Mouse (Mus musculus) embryonic fibroblast, embryonic 13.5 days (primary cell): ENCODE measurements around the gene Rccd1. TPM values are rescaled to one million over a fixed set of nuclear protein-coding genes. Genes with fewer than 3 reads are reported as not detected.
A peak's percentile ranks its signal among the peaks of the same experiment; 100 is the strongest.

ENCODE experiments used
- H3K27ac ChIP-seq: 2 replicates; pipeline ENCODE4 v1.5.1; 2012; ENCODE audit warnings: low read length, control low read depth, inconsistent platforms; ENCODE audit not compliant: insufficient read depth
- H3K4me1 ChIP-seq: 2 replicates; pipeline ENCODE4 v1.6.1; 2011; ENCODE audit warnings: low read length; ENCODE audit not compliant: control insufficient read depth, insufficient read depth
- H3K4me3 ChIP-seq: 2 replicates; pipeline ENCODE4 v1.5.1; 2011; ENCODE audit warnings: mild to moderate bottlenecking, control low read depth, low read length; ENCODE audit not compliant: insufficient read depth
- CTCF ChIP-seq: IDR thresholded peaks from 2 replicates; pipeline ENCODE4 v1.5.1; 2011; ENCODE audit warnings: mild to moderate bottlenecking, control low read depth, low read length, moderate library complexity, borderline replicate concordance; ENCODE audit not compliant: insufficient read depth
- POLR2A ChIP-seq: IDR thresholded peaks from 2 replicates; pipeline ENCODE4 v1.6.1; 2011; ENCODE audit warnings: low read depth, mild to moderate bottlenecking, control low read depth, low read length, moderate library complexity
- polyA plus RNA-seq: library from polyadenylated mRNA; stranded (reverse); fragments of >200 nt; gene quantifications from 2 replicates; pipeline ENCODE4 v1.2.4, GENCODE M21; 2011; ENCODE audit warnings: low read depth; ENCODE audit not compliant: missing spikeins, insufficient read length

The Rccd1 gene
- polyA plus RNA-seq, 1 experiment: 11.8 TPM

- Histone ChIP-seq H3K4me3 (no peak overlapping the region), H3K4me1 (peaks cover 3% of the 10 kb centered on the region), H3K27ac (no peak overlapping the region)
- TF ChIP-seq POLR2A: no peak
- no peak for TF ChIP-seq CTCF
These were observed 43.8 kb upstream of the Rccd1 start for GRCm38 (mm10) chr7:80368009-80368408.

GRCm38 (mm10) chr7:80367232-80367631, 43.0 kb upstream of the Rccd1 start:
- no peak overlapping the region for H3K4me3 ChIP-seq
- H3K27ac ChIP-seq: no peak overlapping the region
- TF ChIP-seq CTCF (no peak), POLR2A (no peak)
- peaks cover 3% of the 10 kb centered on the region for H3K4me1 ChIP-seq

- TF ChIP-seq POLR2A: no peak
- TF ChIP-seq CTCF: no peak
- H3K27ac ChIP-seq: no peak overlapping the region
- H3K4me3 ChIP-seq: no peak overlapping the region
- H3K4me1 ChIP-seq: peaks cover 3% of the 10 kb centered on the region
These were observed 41.5 kb upstream of the Rccd1 start for GRCm38 (mm10) chr7:80365759-80366158.

- Histone ChIP-seq H3K27ac (no peak overlapping the region), H3K4me1 (no peaks in the 10 kb centered on the region), H3K4me3 (no peak overlapping the region)
- TF ChIP-seq POLR2A: no peak
- no peak for TF ChIP-seq CTCF
These were observed 36.2 kb upstream of the Rccd1 start for GRCm38 (mm10) chr7:80360435-80360834.

GRCm38 (mm10) chr7:80358039-80358438, 33.8 kb upstream of the Rccd1 start:
- TF ChIP-seq CTCF (no peak), POLR2A (no peak)
- no peak overlapping the region for H3K4me3 ChIP-seq
- no peak overlapping the region for H3K27ac ChIP-seq
- no peaks in the 10 kb centered on the region for H3K4me1 ChIP-seq

- TF ChIP-seq CTCF (no peak), POLR2A (no peak)
- Histone ChIP-seq H3K27ac (no peak overlapping the region), H3K4me3 (no peak overlapping the region), H3K4me1 (no peaks in the 10 kb centered on the region)
These were observed 32.9 kb upstream of the Rccd1 start for GRCm38 (mm10) chr7:80357156-80357555.

GRCm38 (mm10) chr7:80356351-80356750, 32.1 kb upstream of the Rccd1 start:
- TF ChIP-seq CTCF (no peak), POLR2A (no peak)
- no peak overlapping the region for H3K4me3 ChIP-seq
- no peaks in the 10 kb centered on the region for H3K4me1 ChIP-seq
- H3K27ac ChIP-seq: no peak overlapping the region

- Histone ChIP-seq H3K27ac (no peak overlapping the region), H3K4me1 (peaks cover 5% of the 10 kb centered on the region; the same call in 1 of the 2 replicates), H3K4me3 (no peak overlapping the region)
- TF ChIP-seq POLR2A: no peak
- TF ChIP-seq CTCF: no peak
These were observed 28.7 kb upstream of the Rccd1 start for GRCm38 (mm10) chr7:80352920-80353319.

GRCm38 (mm10) chr7:80350808-80351207, 26.6 kb upstream of the Rccd1 start:
- TF ChIP-seq POLR2A (no peak), CTCF (no peak)
- Histone ChIP-seq H3K4me1 (peaks cover 13% of the 10 kb centered on the region), H3K4me3 (no peak overlapping the region), H3K27ac (no peak overlapping the region)

- Histone ChIP-seq H3K4me1 (peaks cover 13% of the 10 kb centered on the region), H3K4me3 (no peak overlapping the region), H3K27ac (0 out of 2 replicates have a peak overlapping the region, but pooled peaks have one; percentile 25)
- TF ChIP-seq CTCF (no peak), POLR2A (no peak)
These were observed 23.7 kb upstream of the Rccd1 start for GRCm38 (mm10) chr7:80347670-80348586.

- no peak overlapping the region for H3K4me3 ChIP-seq
- H3K4me1 ChIP-seq: peaks cover 13% of the 10 kb centered on the region
- TF ChIP-seq CTCF (no peak), POLR2A (no peak)
- H3K27ac ChIP-seq: no peak overlapping the region
These were observed 22.6 kb upstream of the Rccd1 start for GRCm38 (mm10) chr7:80346830-80347229.
